In the genomic region with DNA sequence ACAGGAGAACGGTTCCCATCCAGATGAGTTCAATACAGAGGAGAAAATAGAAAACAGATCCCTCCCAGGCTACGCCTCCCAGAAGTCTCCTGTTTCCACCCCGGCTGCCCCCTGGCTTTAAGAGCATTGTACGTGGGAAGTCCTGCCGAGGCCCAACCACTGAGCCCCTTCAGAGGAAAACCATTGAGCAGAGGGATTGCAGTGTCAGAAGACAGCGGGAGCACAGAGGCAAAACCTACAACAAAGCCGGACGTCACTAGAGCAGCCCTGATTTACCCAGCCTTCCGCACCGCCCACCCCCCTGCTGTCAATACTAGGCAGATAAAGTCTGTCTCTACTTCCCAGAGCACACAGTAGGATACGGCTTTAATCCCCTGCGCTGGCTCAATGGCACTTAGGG, we compare ENCODE assay signal across 8 mouse cellular contexts. TPM values are rescaled to one million over a fixed set of nuclear protein-coding genes. Genes with fewer than 3 reads are reported as not detected.
DNase-seq lines count a peak whose midpoint lies in the region; ATAC-seq and TF ChIP-seq lines count a peak whose summit lies in the region.

No protein-coding gene starts in this region.

- peak; percentile 2; the same call in 1 of the 2 replicates for TF ChIP-seq CTCF in gastrocnemius, adult 2 months (IDR thresholded peaks at IDR 0.05)
- no peak for TF ChIP-seq CTCF in liver, embryonic 14.5 days (IDR thresholded peaks at IDR 0.05; ENCODE audit: low read depth)

- intact Hi-C loops in gastrocnemius, adult 2 months (cut with DNase I) = loop anchor here (10.0 kb wide), 1 partner anchor 87 kb away; no protein-coding TSS in a partner anchor

- no peak overlapping the region for H3K27ac ChIP-seq in gastrocnemius, adult 2 months
- H3K27ac ChIP-seq in forebrain, embryonic 12.5 days = no peak overlapping the region
- H3K27ac ChIP-seq in intestine, embryonic 14.5 days (ENCODE audit: low read depth) = no peak overlapping the region
- H3K27ac ChIP-seq in liver, embryonic 14.5 days = no peak overlapping the region

- H3K4me2 ChIP-seq in forebrain, embryonic 12.5 days = peak overlapping the region; percentile 98
- H3K4me2 ChIP-seq in intestine, embryonic 14.5 days (ENCODE audit: low read length) = peak overlapping the region; percentile 85
- peak overlapping the region; percentile 65 for H3K4me2 ChIP-seq in liver, embryonic 14.5 days (ENCODE audit: low read depth)

- H3K36me3 ChIP-seq in forebrain, embryonic 12.5 days (replicated peaks) = no peaks in the 10 kb centered on the region
- H3K36me3 ChIP-seq in intestine, embryonic 14.5 days (ENCODE audit: control insufficient read depth, insufficient read depth, low read length) = no peaks in the 10 kb centered on the region
- H3K36me3 ChIP-seq in liver, embryonic 14.5 days (replicated peaks; ENCODE audit: control insufficient read depth, insufficient read depth, low read depth) = no peaks in the 10 kb centered on the region

- WGBS in forebrain, embryonic 12.5 days = 0% methylated on average over 12 of the region's 12 CpGs
- 3% methylated on average over 12 of the region's 12 CpGs for whole genome bisulfite sequencing in intestine, embryonic 14.5 days
- WGBS in liver, embryonic 14.5 days (ENCODE audit: insufficient replicate concordance) = 1% methylated on average over 12 of the region's 12 CpGs

- peak; percentile 61 for ATAC-seq in forebrain, embryonic 12.5 days (ENCODE audit: low FRiP score)
- ATAC-seq in intestine, embryonic 14.5 days (replicated peaks; ENCODE audit: low FRiP score, low TSS enrichment, low read depth) = peak; percentile 22; the same call in 1 of the 2 replicates
- no peak for ATAC-seq in liver, embryonic 14.5 days (ENCODE audit: insufficient read depth)

- peak overlapping the region; percentile 76 for H3K4me3 ChIP-seq in gastrocnemius, adult 2 months
- H3K4me3 ChIP-seq in forebrain, embryonic 12.5 days (replicated peaks) = peak overlapping the region; percentile 56
- H3K4me3 ChIP-seq in intestine, embryonic 14.5 days (ENCODE audit: low read depth, low read length) = peak overlapping the region; percentile 65
- peak overlapping the region in 1 of 2 experiments; percentile 45; a peak in 2 of 4 replicates for H3K4me3 ChIP-seq in liver, embryonic 14.5 days (ENCODE audit: insufficient read depth in 1 of 2, low read depth in 2 of 2, low read length in 2 of 2)

- peaks cover 16% of the 10 kb centered on the region for H3K4me1 ChIP-seq in forebrain, embryonic 12.5 days
- no peaks in the 10 kb centered on the region for H3K4me1 ChIP-seq in intestine, embryonic 14.5 days (replicated peaks; ENCODE audit: control insufficient read depth, insufficient read depth, low read length)
- H3K4me1 ChIP-seq in liver, embryonic 14.5 days (replicated peaks; ENCODE audit: control insufficient read depth in 2 of 2, insufficient read depth in 2 of 2, low read length in 1 of 2) = no peaks in the 10 kb centered on the region

- H3K27me3 ChIP-seq in forebrain, embryonic 12.5 days = peaks cover 38% of the 10 kb centered on the region
- peaks cover 18% of the 10 kb centered on the region; the same call in 1 of the 2 replicates for H3K27me3 ChIP-seq in intestine, embryonic 14.5 days (replicated peaks; ENCODE audit: control insufficient read depth, insufficient read depth, low read length)
- peaks cover 46% of the 10 kb centered on the region for H3K27me3 ChIP-seq in liver, embryonic 14.5 days (ENCODE audit: control insufficient read depth, insufficient read depth, low read length)

- DNase-seq in gastrocnemius, adult 2 months = no peak
- DNase-seq in gastrocnemius, postnatal 4 days (ENCODE audit: low spot score in 2 of 2) = no peak
- peak; percentile 48 for DNase-seq in brain, adult 2 months (ENCODE audit: low read depth, low spot score)
- peak; percentile 71 for DNase-seq in intestine, embryonic 14.5 days (ENCODE audit: low spot score)
- DNase-seq in liver, embryonic 14.5 days (ENCODE audit: low read depth in 3 of 3, low spot score in 3 of 3) = no peak
- DNase-seq in right cerebral cortex, postnatal 10 days (ENCODE audit: low spot score in 2 of 2) = peak; percentile 24 to 35
- DNase-seq in thymus, postnatal 4 days = no peak

- peak overlapping the region; percentile 59; the same call in 1 of the 2 replicates for H3K9ac ChIP-seq in forebrain, embryonic 12.5 days
- peak overlapping the region; percentile 1; the same call in 1 of the 2 replicates for H3K9ac ChIP-seq in intestine, embryonic 14.5 days (ENCODE audit: low read length)
- no peak overlapping the region for H3K9ac ChIP-seq in liver, embryonic 14.5 days (replicated peaks)

- no peak for TF ChIP-seq EP300 in liver, embryonic 14.5 days (IDR thresholded peaks at IDR 0.05; ENCODE audit: low read depth)

- no peaks in the 10 kb centered on the region for H3K9me3 ChIP-seq in forebrain, embryonic 12.5 days
- no peaks in the 10 kb centered on the region for H3K9me3 ChIP-seq in intestine, embryonic 14.5 days (ENCODE audit: control insufficient read depth, low read length)
- no peaks in the 10 kb centered on the region for H3K9me3 ChIP-seq in liver, embryonic 14.5 days (ENCODE audit: control insufficient read depth, low read length)

RNA-seq across cellular contexts. Expression of gene Frzb, which starts 0.8 kb away (rescaled TPM):
- 10 to 100 TPM in 1 of 2 experiments, 1 to 10 TPM in 1; 6.7 to 28.1 TPM for total RNA-seq in gastrocnemius, adult 2 months (2021)
- 10 to 100 TPM; 50.7 to 62.7 TPM for total RNA-seq in gastrocnemius, postnatal 4 days (2021)
- polyA plus RNA-seq in forebrain, embryonic 12.5 days (2016; fragmentation: Nextera tagmentation; extraction: Ambion mirVana) = 8.8 and 11.5 TPM in 2 replicates
- 1.9 and 2.2 TPM in 2 replicates for polyA plus RNA-seq in intestine, embryonic 14.5 days (2014; fragmentation: Nextera tagmentation; extraction: Ambion mirVana)
- 0.28 and 0.37 TPM in 2 replicates for polyA plus RNA-seq in liver, embryonic 14.5 days (2012; rRNA removed)
- 0.39 and 0.86 TPM in 2 replicates for polyA plus RNA-seq in liver, embryonic 14.5 days (2014; fragmentation: Nextera tagmentation; extraction: Ambion mirVana)

Comparison
In these comparisons a context has a peak if more than half of its experiments do, and no peak if none do; other contexts are left out.
1. DNase-seq: peak in brain, adult 2 months (single experiment), intestine, embryonic 14.5 days (single experiment) and right cerebral cortex, postnatal 10 days (2 of 2); none in gastrocnemius, adult 2 months (single experiment), gastrocnemius, postnatal 4 days (0 of 2), liver, embryonic 14.5 days (0 of 3) and thymus, postnatal 4 days (single experiment).
2. Peak in every context shown above with its lines, with median percentiles within 50 percentile points of each other: H3K4me2 ChIP-seq.